Mouse (Mus musculus): ENCODE data around the gene Ccdc88b.

The Ccdc88b gene

DNA sequence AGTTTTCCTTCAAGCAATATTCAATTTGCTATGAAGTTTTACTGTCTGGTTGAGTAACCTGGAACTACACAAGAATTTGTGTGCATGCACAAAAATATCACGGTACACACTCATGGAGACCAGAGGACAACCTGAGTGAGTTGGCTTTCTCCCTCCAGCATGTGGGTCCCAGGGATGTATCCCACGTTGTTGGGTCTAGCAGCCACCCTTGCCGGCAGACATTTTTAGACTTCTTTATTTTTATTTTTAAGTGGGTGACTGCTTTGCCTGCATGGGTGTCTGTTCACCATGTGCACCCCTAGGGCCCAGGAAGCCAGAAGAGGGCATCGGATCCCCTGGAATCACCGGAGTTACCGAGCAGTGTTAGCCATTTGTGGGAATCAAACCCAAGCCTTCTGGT lies 32.6 kb downstream of the Ccdc88b start:
- DNase-seq: no peak

DNA sequence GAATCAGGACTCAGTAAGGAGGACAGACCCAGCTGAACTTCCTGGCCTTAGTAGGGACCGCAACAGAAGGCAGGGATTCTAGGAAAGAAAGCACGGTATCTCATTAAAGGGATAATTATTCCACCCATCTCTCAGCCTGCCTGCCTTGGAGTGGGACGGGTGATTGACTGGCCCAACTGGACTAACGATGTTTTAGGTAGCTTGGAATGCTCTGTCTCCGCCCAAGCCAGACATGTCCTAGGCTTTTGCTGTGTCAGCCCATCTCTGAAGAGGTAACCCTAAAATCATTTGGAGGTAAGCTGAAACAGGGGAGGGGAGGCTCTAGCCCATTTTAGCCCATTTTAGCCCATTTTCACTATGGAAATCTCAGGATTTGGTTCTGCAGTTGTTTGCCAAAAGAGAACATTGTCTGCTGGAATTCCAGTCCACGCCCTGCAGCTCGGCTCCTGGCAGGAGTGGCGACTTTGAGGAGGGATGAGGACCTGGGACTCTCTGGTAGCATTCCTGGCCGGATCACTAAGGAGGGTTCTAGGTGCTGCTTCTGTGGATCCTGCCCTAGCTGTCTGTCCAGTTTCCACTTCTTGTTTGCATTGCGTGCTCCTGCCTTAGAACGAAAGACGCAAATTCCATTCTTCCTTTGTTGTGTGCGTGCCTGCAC lies 37.3 kb downstream of the Ccdc88b start:
- DNase-seq: no peak

DNA sequence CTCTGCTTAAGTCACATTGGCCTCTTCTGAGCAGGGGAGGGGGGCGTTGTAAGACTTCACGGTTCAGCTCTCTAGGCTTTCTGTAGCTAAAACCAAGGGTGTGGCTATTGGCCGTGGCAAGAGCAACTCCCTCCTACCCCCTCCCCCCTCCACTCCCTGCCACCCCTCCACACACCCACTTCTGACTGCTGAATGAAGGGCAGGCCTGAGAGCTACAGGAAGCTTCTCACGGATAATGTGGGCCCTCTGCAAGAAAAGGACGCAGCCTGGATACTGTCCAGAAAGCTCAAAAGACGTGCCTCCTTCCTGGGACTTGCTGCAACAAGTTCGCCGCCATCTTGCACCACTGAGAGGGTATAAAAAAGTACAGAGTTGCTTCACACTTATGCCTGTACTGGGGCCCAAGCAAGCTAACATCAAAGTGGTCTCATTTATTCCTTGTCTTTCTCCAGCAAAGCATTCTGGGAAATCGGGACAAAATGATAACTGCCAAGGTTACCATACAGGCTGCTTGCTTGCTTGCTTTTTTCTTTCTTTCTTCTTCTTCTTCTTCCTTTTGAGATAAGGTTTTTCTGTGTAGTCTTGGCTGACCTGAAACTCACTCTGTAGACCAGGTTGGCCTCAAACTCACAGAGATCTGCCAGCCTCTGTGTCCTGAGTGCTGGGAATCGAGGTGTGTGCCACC lies 38.7 kb downstream of the Ccdc88b start:
- DNase-seq: no peak

DNA sequence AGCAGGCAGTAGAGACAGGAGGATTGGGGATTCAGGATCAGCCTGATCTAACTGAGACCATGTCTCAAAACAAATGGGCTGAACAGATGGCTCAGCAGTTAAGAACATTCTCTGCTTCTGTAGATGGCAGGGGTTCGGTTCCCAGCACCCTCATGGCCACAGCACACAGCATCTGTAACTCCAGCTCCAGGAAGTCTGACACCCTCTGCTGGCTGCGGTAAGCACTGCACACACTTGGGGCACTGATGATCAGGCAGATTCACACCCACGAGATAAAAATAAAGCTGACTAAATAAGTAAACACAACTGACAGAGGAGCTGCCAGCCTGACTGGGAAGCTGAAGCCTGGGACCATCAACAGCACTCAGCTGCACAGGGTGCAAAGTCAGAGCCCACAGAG lies 43.1 kb downstream of the Ccdc88b start:
- no peak for DNase-seq

DNA sequence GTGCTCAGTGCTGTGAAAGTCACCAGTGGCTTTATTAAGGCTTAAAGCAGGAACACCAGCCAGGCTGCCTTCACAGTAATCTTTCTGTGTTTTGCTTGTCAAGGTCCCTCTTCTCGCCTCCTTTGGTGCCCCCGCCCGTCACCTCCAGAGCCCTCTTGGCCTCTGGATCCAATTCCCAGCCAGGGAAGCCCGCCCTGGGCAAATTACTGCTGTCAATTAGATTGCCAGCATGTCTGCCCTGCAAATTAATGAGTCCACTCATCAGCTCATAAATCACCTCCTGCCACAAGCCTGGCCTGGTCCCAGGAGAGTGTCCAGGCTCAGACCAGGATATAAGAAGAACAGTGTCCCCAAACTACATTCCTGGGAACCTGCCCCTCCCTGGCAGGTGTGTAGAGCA lies 43.6 kb downstream of the Ccdc88b start:
- DNase-seq: no peak
